Mouse (Mus musculus) MEL-GATA-1-ER (cell line): ENCODE results near the gene Gm10134.
"Not testable (repeated sequence)": the region's sequence is repeated elsewhere in the genome, so short reads cannot be mapped to it uniquely, and the experiment has no call there.

ENCODE experiments used
- DNase-seq: peaks from one replicate; pipeline ENCODE4 v3.0.0-alpha.2; 2012; ENCODE audit warnings: low read depth; ENCODE audit errors: extremely low read depth

Gm10134 gene

DNA sequence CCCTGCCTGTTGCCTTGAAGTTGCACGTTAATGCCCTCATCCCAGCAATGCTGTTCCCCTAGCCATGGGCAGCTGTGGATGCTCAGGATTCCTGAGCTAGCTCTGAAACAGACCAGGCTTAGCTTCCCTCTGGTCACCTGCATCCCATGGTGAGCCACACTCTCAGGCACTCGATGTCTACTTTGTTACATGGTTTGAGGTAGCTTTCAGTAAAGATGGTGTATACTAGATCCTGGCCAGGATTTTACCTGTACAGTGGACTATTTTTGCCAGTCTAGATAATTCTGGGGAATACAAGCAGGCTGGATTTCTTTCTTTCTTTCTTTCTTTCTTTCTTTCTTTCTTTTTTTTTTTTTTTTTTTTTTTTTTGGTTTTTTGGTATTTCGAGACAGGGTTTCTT is at the start of gene Gm10134:
Gene Gm10134, plus strand, starts transcription at position 301 of the 400 bp plus-strand sequence.
- DNase-seq = no peak

DNA sequence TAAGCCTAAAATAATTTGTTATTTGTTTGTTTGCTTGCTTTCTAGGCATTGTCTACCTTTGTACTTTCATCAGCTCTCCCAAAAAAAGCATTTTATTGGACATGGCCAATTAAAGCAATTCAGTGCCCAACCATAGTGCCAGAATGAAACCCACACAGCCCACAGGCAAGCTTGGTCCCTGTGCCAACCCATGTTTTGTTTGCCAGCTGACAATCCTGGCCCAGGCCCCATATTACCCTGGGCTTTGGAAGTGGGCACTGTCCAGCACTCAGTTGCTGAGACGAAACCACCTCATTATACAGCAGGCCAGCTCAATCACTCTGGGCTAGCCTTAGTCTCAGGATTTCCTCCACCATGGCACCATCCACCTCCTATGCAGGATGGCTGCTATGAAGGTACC is 49.3 kb upstream of the Gm10134 start:
- no peak for DNase-seq

- peak; percentile 47 for DNase-seq
Observed at GRCm38 (mm10) chr2:28463919-28464318, 42.0 kb upstream of the Gm10134 start.

DNA sequence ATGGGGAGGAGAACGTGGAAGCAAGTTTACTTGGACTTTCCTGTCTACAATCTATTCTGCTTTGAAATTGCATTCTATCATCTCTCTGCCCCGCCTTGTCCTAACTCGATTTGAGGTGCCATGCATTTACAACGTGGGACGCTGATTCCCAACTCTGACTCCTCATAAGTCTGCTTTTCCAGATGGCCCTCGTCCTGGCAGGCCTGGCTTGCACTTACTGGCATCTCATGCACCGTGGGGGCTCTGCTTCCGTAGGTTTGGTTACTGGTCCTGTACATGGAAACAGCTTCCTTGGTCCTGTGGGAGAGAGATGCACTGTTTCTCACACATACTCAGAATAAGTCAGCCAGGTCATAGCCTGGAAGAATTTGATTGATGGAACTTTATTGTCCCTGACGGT is 41.0 kb upstream of the Gm10134 start:
- no peak for DNase-seq

DNA sequence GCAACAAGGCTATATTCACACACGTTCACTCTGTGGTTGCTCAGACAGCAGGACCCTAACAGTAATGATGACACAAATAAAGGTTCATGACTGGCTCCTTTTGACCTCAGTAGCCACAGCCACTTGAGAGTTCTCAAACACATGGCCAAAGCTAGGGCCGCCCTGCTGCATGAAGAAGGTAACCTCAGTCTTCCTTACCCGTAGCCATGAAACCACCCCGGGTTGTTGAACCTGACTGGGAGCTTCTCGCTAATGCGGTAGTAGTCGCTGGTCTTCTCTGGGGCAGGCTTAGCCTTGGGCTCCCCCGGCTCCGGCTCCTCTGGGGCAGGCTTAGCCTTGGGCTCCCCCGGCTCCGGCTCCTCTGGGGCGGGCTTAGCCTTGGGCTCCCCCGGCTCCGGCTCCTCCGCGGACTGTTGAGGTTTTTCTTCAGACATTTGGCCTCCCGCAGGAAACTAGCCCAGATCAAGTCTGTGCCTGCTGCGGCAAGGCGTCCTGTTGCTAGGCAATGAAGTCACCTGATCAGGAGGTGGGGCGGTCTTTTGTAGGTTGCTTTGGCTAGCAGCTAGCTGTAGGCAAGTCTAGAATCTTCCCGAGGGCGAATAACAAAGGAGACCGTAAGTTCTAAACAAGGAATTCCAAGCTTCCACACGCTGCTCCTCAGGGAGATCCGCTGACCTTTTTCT is 39.9 kb upstream of the Gm10134 start, which contains the start of gene 1700007K13Rik:
Gene 1700007K13Rik, minus strand, starts transcription at position 497 of the 683 bp plus-strand sequence.
- DNase-seq = no peak

GRCm38 (mm10) chr2:28467860-28468485 is 37.9 kb upstream of the Gm10134 start, which contains the start of gene Mrps2:
Gene Mrps2 (plus strand): TSS chr2:28468066.
- DNase-seq = peak; percentile 51

DNA sequence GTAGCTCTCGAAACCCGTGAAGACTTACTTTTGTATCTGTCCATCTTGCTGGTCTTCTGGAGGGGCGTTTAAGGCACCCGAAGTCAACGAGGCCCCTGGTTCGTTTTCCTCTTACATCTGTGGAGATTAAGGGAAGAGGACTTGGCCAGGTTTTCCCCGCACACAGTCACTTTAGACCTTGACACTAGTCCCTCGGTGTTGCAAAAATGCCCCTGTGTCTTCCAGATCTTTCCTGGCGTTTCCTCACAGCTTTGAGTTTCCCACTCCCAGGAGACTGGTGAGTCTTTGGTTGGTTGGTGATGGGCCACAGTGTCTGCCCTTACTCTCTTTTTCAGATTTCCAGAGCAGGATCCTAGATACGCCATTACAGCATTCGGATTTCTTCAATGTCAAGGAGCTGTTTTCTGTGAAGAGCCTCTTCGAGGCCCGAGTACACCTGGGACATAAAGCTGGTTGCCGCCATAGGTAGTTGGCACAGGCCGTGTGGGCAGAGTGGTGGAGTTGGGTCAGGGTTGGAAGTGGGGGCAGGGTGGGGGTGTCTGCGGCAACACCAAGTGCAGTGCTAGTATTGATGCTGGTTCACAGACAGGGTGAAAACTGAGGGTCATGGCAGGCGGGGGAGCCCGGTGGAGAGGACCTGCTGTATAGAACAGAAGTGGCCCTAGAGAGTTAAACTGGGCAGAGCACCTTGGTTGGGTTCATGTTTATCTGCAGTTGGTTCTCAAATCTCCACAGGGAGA is 37.2 kb upstream of the Gm10134 start:
- peak; percentile 9 for DNase-seq

- no peak for DNase-seq
Observed at GRCm38 (mm10) chr2:28469461-28469860, 36.4 kb upstream of the Gm10134 start.

- DNase-seq = no peak
Observed at GRCm38 (mm10) chr2:28470591-28470990, 35.3 kb upstream of the Gm10134 start.

DNA sequence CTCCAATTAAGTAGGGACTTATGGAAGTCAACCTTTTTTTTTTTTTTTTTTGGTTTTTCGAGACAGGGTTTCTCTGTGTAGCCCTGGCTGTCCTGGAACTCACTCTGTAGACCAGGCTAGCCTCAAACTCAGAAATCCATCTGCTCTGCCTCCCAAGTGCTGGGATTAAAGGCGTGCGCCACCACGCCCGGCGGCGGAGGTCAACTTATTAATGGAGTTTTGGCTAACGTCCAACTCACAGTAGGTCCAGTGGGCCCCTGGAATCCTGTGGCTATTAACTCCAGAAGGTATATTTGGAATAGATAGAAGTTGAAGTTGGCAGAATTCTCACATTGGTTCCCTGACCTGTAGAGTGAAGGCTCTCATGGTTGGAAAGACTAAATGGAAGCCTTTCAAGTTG is 33.9 kb upstream of the Gm10134 start:
- DNase-seq = not testable (repeated sequence)

- DNase-seq = not testable (repeated sequence)
Observed at GRCm38 (mm10) chr2:28477993-28478392, 27.9 kb upstream of the Gm10134 start.

DNA sequence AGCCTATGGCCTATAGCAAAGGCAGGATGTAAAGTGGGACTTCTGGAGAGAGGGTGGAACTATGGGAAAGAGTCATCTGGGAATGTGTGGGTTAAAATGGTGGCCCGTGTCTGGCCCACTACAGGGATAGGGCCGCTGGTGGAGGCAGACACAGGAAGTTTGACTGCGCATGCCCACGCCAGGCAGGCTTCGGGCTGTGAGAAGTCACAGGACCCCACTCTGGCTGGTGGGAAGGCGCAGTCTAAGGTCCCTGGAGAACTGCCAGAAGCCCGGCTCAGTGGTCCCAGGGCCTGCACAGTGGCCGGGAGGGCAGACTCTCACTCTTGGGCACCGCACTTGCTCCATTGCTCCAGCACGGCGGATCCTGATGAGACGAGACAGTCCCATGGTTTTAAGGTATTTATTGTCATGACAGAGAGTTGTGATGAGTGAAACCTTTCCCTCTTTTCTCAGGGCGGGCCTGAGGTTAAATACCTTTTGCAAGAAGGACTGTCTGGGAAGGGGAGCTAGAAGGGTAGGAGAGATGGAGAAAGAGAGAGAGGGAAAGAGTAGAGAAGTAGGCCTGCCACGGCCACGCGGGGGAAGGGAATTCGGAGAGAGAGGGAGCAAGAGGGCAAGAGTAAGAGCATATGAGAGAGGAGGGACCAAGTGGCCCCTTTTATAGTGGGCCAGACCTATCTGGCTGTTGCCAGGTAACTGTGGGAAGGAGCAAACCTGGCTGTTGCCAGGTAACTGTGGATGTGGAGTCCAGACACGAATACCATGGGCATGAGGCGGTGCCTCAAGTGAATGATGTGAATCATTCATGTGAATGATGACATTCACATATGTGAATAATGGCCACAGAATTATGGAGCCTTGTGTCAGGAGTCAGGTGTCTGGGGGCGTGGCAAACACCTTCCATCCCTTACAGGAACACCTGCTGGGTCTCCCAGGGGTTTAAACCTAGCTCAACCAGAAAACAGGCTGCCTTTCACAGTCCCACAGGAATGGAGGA is 26.4 kb upstream of the Gm10134 start:
- DNase-seq = no peak

DNA sequence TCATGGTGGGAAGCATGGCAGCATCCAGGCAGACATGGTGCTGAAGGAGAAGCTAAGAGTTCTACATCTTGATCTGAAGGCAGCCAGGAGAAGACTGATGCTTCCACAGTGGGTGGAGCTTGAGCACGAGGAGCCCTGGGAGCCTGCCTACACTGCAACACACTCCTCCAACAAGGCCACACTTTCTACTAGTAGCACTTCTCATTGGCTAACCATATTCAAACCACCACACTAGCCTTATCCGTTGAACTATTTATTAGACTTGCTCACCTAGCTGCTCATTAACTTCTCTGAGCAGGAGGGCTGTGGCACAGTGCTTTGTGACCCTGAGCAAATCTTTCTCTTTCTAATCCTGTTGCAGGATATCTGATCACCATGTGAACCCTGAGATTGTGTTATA is 22.0 kb upstream of the Gm10134 start:
- DNase-seq = no peak

DNA sequence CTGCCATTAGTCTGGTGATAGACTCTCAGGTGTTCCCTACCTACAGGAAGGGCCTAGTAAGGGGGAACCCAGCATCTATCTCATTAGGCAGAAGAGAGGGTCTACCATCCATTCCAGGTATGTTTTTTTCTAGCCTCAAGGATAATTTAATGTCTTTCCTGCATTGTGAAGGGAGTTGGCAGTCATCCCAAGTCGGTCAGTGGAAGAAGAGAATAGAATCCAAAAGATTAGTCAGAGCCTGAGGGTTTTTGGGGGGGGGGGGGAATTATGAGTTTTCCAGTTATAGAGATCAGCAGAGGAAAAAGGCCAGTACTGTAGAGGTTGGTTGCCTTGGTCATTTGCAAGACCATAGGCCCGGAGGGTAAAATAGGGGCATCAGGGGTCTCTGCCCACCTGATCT is 11.4 kb upstream of the Gm10134 start:
- DNase-seq = no peak

- DNase-seq = peak; percentile 74
Observed at GRCm38 (mm10) chr2:28495207-28495756, 10.6 kb upstream of the Gm10134 start.

- DNase-seq = no peak
Observed at GRCm38 (mm10) chr2:28495801-28496595, 9.9 kb upstream of the Gm10134 start.

DNA sequence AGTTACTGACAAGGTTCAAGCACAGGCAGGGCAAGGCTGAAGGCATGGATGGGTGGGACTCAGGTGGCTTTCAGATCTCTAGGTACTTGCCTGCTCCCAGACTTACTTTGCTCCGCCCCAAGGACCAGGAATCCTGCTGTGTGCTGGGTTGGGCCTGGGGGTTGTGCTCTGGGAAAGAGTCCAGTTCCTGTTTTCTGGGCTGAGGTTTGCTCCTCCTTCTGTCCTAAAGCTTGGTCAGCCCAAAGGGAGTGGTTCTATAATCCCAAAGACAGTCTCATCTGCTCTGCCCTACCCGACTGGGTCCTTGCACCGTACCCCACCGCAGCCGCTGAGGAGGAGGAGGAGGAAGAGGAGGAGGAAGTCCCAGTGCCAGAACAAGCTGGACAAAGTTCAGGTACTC is 9.2 kb upstream of the Gm10134 start, which contains the start of gene Gbgt1:
Gene Gbgt1, plus strand, starts transcription at position 221 of the 400 bp plus-strand sequence.
- DNase-seq = no peak

GRCm38 (mm10) chr2:28497561-28497960 is 8.3 kb upstream of the Gm10134 start:
- no peak for DNase-seq

- no peak for DNase-seq
Observed at GRCm38 (mm10) chr2:28498431-28498830, 7.5 kb upstream of the Gm10134 start.

GRCm38 (mm10) chr2:28502987-28503386 is 2.9 kb upstream of the Gm10134 start:
- no peak for DNase-seq
